22 mouse cellular contexts compared by ENCODE assay signal in genomic region chr17:12273032-12273431, GRCm38 (mm10). TPM values are rescaled to one million over a fixed set of nuclear protein-coding genes. Genes with fewer than 3 reads are reported as not detected.
DNase-seq lines count a peak whose midpoint lies in the region; ATAC-seq and TF ChIP-seq lines count a peak whose summit lies in the region.
"Had no signal": no experiment of that assay in that cellular context is flagged by ENCODE, and none has a peak within 500 bp of the region (broad histone marks: within the 10 kb centered on the region; RNA-seq: fewer than 3 reads in every experiment).

No protein-coding gene starts in this region.

- no peaks in the 10 kb centered on the region for H3K27me3 ChIP-seq in intestine, embryonic 15.5 days (replicated peaks)
- H3K27me3 ChIP-seq in intestine, postnatal 0 days (replicated peaks; ENCODE audit: control insufficient read depth, insufficient read depth, low read length), result no peaks in the 10 kb centered on the region
- no peaks in the 10 kb centered on the region for H3K27me3 ChIP-seq in intestine, embryonic 16.5 days (replicated peaks; ENCODE audit: control insufficient read depth, insufficient read depth, low read length)
- H3K27me3 ChIP-seq: embryonic facial prominence, embryonic 13.5 days; embryonic facial prominence, embryonic 15.5 days; forebrain, embryonic 12.5 days had no signal

- H3K27ac ChIP-seq in intestine, embryonic 15.5 days, result no peak overlapping the region
- no peak overlapping the region for H3K27ac ChIP-seq in intestine, postnatal 0 days (ENCODE audit: low read depth, low read length)
- H3K27ac ChIP-seq in intestine, embryonic 16.5 days (ENCODE audit: low read length), result no peak overlapping the region
- H3K27ac ChIP-seq: embryonic facial prominence, embryonic 13.5 days; embryonic facial prominence, embryonic 15.5 days; forebrain, embryonic 10.5 days; forebrain, embryonic 12.5 days had no signal

- H3K4me1 ChIP-seq in intestine, embryonic 15.5 days (replicated peaks), result 0 out of 2 replicates have a peak, but pooled peaks cover 3% of the 10 kb centered on the region
- no peaks in the 10 kb centered on the region for H3K4me1 ChIP-seq in intestine, postnatal 0 days (replicated peaks; ENCODE audit: control insufficient read depth, insufficient read depth, low read length)
- H3K4me1 ChIP-seq in intestine, embryonic 16.5 days (ENCODE audit: control insufficient read depth, insufficient read depth, low read length), result 0 out of 2 replicates have a peak, but pooled peaks cover 2% of the 10 kb centered on the region
- H3K4me1 ChIP-seq: forebrain, embryonic 10.5 days had no signal

- H3K4me2 ChIP-seq in intestine, embryonic 15.5 days (replicated peaks), result no peak overlapping the region
- no peak overlapping the region for H3K4me2 ChIP-seq in intestine, postnatal 0 days (replicated peaks; ENCODE audit: low read depth)
- no peak overlapping the region for H3K4me2 ChIP-seq in intestine, embryonic 16.5 days (ENCODE audit: low read depth, low read length)
- H3K4me2 ChIP-seq: embryonic facial prominence, embryonic 13.5 days; embryonic facial prominence, embryonic 15.5 days; forebrain, embryonic 12.5 days had no signal

- WGBS in intestine, embryonic 15.5 days, result 67% methylated on average over 5 of the region's 5 CpGs
- 41% methylated on average over 5 of the region's 5 CpGs for WGBS in intestine, postnatal 0 days
- 52% methylated on average over 5 of the region's 5 CpGs for WGBS in intestine, embryonic 16.5 days
- WGBS in large intestine, adult 2 months, result 27% methylated on average over 5 of the region's 5 CpGs

- no peak overlapping the region for H3K9ac ChIP-seq in intestine, embryonic 15.5 days
- no peak overlapping the region for H3K9ac ChIP-seq in intestine, postnatal 0 days (ENCODE audit: low read depth, low read length)
- no peak overlapping the region for H3K9ac ChIP-seq in intestine, embryonic 16.5 days (ENCODE audit: low read depth, low read length)
- H3K9ac ChIP-seq: embryonic facial prominence, embryonic 13.5 days; embryonic facial prominence, embryonic 15.5 days; forebrain, embryonic 12.5 days had no signal

- no peaks in the 10 kb centered on the region for H3K9me3 ChIP-seq in intestine, embryonic 15.5 days
- no peaks in the 10 kb centered on the region for H3K9me3 ChIP-seq in intestine, postnatal 0 days (ENCODE audit: control insufficient read depth)
- H3K9me3 ChIP-seq in intestine, embryonic 16.5 days (ENCODE audit: control insufficient read depth, low read length), result no peaks in the 10 kb centered on the region
- H3K9me3 ChIP-seq: embryonic facial prominence, embryonic 13.5 days; embryonic facial prominence, embryonic 15.5 days; forebrain, embryonic 10.5 days; forebrain, embryonic 12.5 days had no signal

- no peak for TF ChIP-seq CTCF in intestine, postnatal 0 days (IDR thresholded peaks at IDR 0.05; ENCODE audit: low read depth)

- ATAC-seq in intestine, embryonic 15.5 days, result peak; percentile 47; the same call in 1 of the 2 replicates
- no peak for ATAC-seq in intestine, postnatal 0 days
- ATAC-seq in intestine, embryonic 16.5 days, result peak; percentile 44
- ATAC-seq: forebrain, embryonic 14.5 days had no signal

- H3K36me3 ChIP-seq in intestine, embryonic 15.5 days, result peaks cover 25% of the 10 kb centered on the region
- peaks cover 30% of the 10 kb centered on the region for H3K36me3 ChIP-seq in intestine, postnatal 0 days (ENCODE audit: control insufficient read depth, insufficient read depth)
- H3K36me3 ChIP-seq in intestine, embryonic 16.5 days (ENCODE audit: control insufficient read depth, insufficient read depth, low read length), result peaks cover 19% of the 10 kb centered on the region

- H3K4me3 ChIP-seq in intestine, embryonic 15.5 days (replicated peaks), result no peak overlapping the region
- H3K4me3 ChIP-seq in intestine, postnatal 0 days (ENCODE audit: low read depth, low read length), result no peak overlapping the region
- no peak overlapping the region for H3K4me3 ChIP-seq in intestine, embryonic 16.5 days (ENCODE audit: low read length)
- H3K4me3 ChIP-seq: embryonic facial prominence, embryonic 13.5 days; embryonic facial prominence, embryonic 15.5 days; erythroblast, embryonic 14.5 days; forebrain, embryonic 10.5 days; forebrain, embryonic 12.5 days had no signal

- DNase-seq in large intestine, adult 2 months (ENCODE audit: low read depth, low spot score), result peak; percentile 57
- peak; percentile 43 for DNase-seq in yolk sac, embryonic 10.5 days (ENCODE audit: low spot score)
- no peak for DNase-seq in kidney, postnatal 4 days
- DNase-seq in kidney, postnatal 10 days, result no peak
- DNase-seq: adrenal gland, adult 2 months; adrenal gland, postnatal 10 days; adrenal gland, postnatal 25 days; cerebellum, adult 11 months; cerebellum, adult 8-10 months; cerebellum, adult 9-11 months; cerebellum, postnatal 14 days; cerebellum, postnatal 36 days; embryo, embryonic 11 days had no signal

RNA-seq across cellular contexts. Expression of gene Map3k4, which starts 45.6 kb away (rescaled TPM):
- polyA plus RNA-seq in intestine, embryonic 15.5 days (2015; fragmentation: Nextera tagmentation; extraction: Ambion mirVana), result 33.0 and 43.9 TPM in 2 replicates
- polyA plus RNA-seq in intestine, postnatal 0 days (2015; fragmentation: Nextera tagmentation; extraction: Ambion mirVana), result 29.3 and 34.7 TPM in 2 replicates
- 25.6 and 28.3 TPM in 2 replicates for polyA plus RNA-seq in intestine, embryonic 16.5 days (2015; fragmentation: Nextera tagmentation; extraction: Ambion mirVana)
- 12.3 and 23.4 TPM in 2 replicates for polyA plus RNA-seq in large intestine, adult 2 months (2012; rRNA removed)

Comparison
In these comparisons a context has a peak if more than half of its experiments do, and no peak if none do; other contexts are left out.
1. DNase-seq: peak in large intestine, adult 2 months (single experiment) and yolk sac, embryonic 10.5 days (single experiment); none in kidney, postnatal 4 days (0 of 2) and kidney, postnatal 10 days (single experiment).